Mouse (Mus musculus): ENCODE measurements around the gene Ttll4. TPM values are rescaled to one million over a fixed set of nuclear protein-coding genes. Genes with fewer than 3 reads are reported as not detected.

Ttll4 gene
- polyA plus RNA-seq, 1 experiment from 2014 or later = 49.9 TPM

- H3K4me1 ChIP-seq = peaks cover 3% of the 10 kb centered on the region; the same call in 1 of the 2 replicates
- peaks cover 20% of the 10 kb centered on the region; the same call in 1 of the 2 replicates for H3K36me3 ChIP-seq (replicated peaks)
- H3K27ac ChIP-seq (replicated peaks) = no peak overlapping the region
- H3K9me3 ChIP-seq = no peaks in the 10 kb centered on the region
- DNase-seq (ENCODE audit: low spot score) = no peak
- H3K27me3 ChIP-seq (replicated peaks; ENCODE audit: low read depth, poor library complexity, severe bottlenecking) = no peaks in the 10 kb centered on the region
- no peak overlapping the region for H3K4me3 ChIP-seq
- 89% methylated on average over 12 of the region's 12 CpGs for WGBS
Observed at GRCm38 (mm10) chr1:74736977-74737376, 75.4 kb downstream of the Ttll4 start.

- no peak for DNase-seq (ENCODE audit: low spot score)
- H3K9me3 ChIP-seq = no peaks in the 10 kb centered on the region
- H3K36me3 ChIP-seq (replicated peaks) = peaks cover 20% of the 10 kb centered on the region; the same call in 1 of the 2 replicates
- WGBS = 93% methylated on average over 7 of the region's 7 CpGs
- peaks cover 3% of the 10 kb centered on the region; the same call in 1 of the 2 replicates for H3K4me1 ChIP-seq
- H3K27me3 ChIP-seq (replicated peaks; ENCODE audit: low read depth, poor library complexity, severe bottlenecking) = no peaks in the 10 kb centered on the region
- no peak overlapping the region for H3K4me3 ChIP-seq
- no peak overlapping the region for H3K27ac ChIP-seq (replicated peaks)
Observed at GRCm38 (mm10) chr1:74737500-74737899, 76.0 kb downstream of the Ttll4 start.

DNA sequence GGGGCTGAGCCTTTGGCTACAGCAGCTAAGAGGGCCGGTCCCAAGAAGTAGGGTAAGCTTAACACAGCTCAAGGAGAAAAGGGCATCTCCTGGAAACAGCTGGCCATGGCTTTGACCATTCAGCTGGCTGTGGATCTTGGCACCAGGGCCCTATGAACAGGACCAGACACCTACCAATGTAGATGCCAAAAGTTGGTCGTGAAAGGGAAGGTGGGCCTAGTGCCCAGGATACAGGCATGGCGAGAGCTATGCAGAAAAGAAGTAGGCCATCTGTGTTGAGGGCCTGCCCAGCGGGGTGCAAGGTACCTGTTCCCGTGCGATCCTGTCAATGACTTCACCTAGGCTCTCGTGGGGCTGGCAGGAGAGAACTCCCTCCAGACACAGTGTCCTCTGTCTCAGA is 79.3 kb downstream of the Ttll4 start:
- H3K27me3 ChIP-seq (replicated peaks; ENCODE audit: low read depth, poor library complexity, severe bottlenecking) = no peaks in the 10 kb centered on the region; the same call in 1 of the 2 replicates
- H3K36me3 ChIP-seq (replicated peaks) = peaks cover 18% of the 10 kb centered on the region; the same call in 1 of the 2 replicates
- no peak overlapping the region for H3K4me3 ChIP-seq
- no peaks in the 10 kb centered on the region for H3K9me3 ChIP-seq
- no peaks in the 10 kb centered on the region for H3K4me1 ChIP-seq
- WGBS = 82% methylated on average over 7 of the region's 7 CpGs
- DNase-seq (ENCODE audit: low spot score) = no peak
- H3K27ac ChIP-seq (replicated peaks) = no peak overlapping the region

DNA sequence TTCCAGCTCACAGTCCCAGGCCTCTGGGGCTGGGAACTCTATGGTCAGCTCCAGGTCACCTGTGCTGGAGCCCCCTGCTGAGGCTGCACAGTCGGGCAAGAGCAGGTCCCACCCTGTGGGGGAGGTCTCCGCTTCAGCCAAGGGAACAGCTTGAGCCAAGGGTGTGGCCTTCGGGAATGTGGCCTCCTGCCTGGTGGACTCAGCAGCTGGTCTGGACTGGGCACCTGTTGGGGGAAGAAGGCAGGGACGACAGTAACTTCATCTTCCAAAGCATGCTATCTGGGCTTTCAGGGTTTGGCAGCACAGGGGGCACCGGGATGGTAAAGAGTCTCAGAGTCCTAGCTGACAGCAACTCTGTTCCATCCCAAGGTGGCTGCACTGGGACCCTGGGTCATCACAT is 85.8 kb downstream of the Ttll4 start:
- no peak for DNase-seq (ENCODE audit: low spot score)
- Histone ChIP-seq H3K27ac (replicated peaks) (no peak overlapping the region), H3K36me3 (replicated peaks) (no peaks in the 10 kb centered on the region), H3K27me3 (replicated peaks; ENCODE audit: low read depth, poor library complexity, severe bottlenecking) (peaks cover 50% of the 10 kb centered on the region), H3K4me1 (peaks cover 11% of the 10 kb centered on the region), H3K9me3 (no peaks in the 10 kb centered on the region), H3K4me3 (no peak overlapping the region)
- 72% methylated on average over 5 of the region's 5 CpGs for WGBS

DNA sequence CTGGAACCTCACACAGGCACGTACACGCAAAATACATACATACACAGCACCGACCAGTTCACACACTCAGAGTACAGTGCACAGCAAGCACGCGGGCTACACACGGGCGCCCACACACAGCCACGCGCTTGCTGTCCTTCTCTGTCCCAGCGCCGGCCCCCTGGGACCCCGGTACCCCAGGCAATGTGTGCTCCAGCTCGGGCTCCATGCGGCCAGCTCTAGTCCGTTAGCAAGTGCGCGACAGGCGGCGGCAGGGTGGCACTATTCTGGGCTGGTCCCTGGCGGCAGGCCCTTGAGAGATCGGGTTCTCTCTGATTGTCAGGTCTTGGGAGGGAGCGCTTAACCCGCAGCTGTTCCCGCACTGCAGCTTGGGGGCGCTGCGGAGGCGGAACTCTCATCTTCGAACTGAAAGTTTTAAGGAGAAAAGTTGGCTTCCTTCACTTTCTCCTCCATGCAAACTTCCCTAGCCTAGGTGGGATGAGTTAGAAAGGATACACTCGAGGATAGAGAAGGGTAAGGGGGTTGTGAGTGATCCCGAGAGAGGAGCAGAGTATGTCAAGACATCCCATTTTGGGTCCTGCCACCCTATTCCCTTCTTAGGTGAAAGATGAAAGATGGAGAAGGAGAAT is 87.2 kb downstream of the Ttll4 start, which contains the start of gene Prkag3:
Gene Prkag3, minus strand, starts transcription at position 579 of the 629 bp plus-strand sequence.
- Histone ChIP-seq H3K36me3 (replicated peaks) (no peaks in the 10 kb centered on the region), H3K27me3 (replicated peaks; ENCODE audit: low read depth, poor library complexity, severe bottlenecking) (peaks cover 50% of the 10 kb centered on the region), H3K27ac (replicated peaks) (no peak within 1 kb of the TSS), H3K4me3 (peak within 1 kb of the TSS; percentile 48), H3K9me3 (no peaks in the 10 kb centered on the region), H3K4me1 (peaks cover 15% of the 10 kb centered on the region)
- DNase-seq (ENCODE audit: low spot score) = peak; percentile 64
- WGBS = 11% methylated on average over 30 of the region's 30 CpGs

GRCm38 (mm10) chr1:74749301-74749700 is 87.8 kb downstream of the Ttll4 start:
- H3K4me3 ChIP-seq = no peak overlapping the region
- WGBS = 73% methylated on average over 7 of the region's 7 CpGs
- no peaks in the 10 kb centered on the region for H3K9me3 ChIP-seq
- H3K4me1 ChIP-seq = peaks cover 20% of the 10 kb centered on the region
- H3K27me3 ChIP-seq (replicated peaks; ENCODE audit: low read depth, poor library complexity, severe bottlenecking) = peaks cover 50% of the 10 kb centered on the region
- H3K36me3 ChIP-seq (replicated peaks) = no peaks in the 10 kb centered on the region
- DNase-seq (ENCODE audit: low spot score) = no peak
- H3K27ac ChIP-seq (replicated peaks) = no peak overlapping the region

GRCm38 (mm10) chr1:74750683-74751082 is 89.1 kb downstream of the Ttll4 start:
- WGBS = 81% methylated on average over 4 of the region's 4 CpGs
- DNase-seq (ENCODE audit: low spot score) = no peak
- no peak overlapping the region for H3K27ac ChIP-seq (replicated peaks)
- no peak overlapping the region for H3K4me3 ChIP-seq
- no peaks in the 10 kb centered on the region for H3K9me3 ChIP-seq
- H3K36me3 ChIP-seq (replicated peaks) = no peaks in the 10 kb centered on the region
- H3K27me3 ChIP-seq (replicated peaks; ENCODE audit: low read depth, poor library complexity, severe bottlenecking) = peaks cover 50% of the 10 kb centered on the region
- H3K4me1 ChIP-seq = peaks cover 25% of the 10 kb centered on the region

GRCm38 (mm10) chr1:74752150-74752549 is 90.6 kb downstream of the Ttll4 start:
- H3K4me1 ChIP-seq = peaks cover 25% of the 10 kb centered on the region
- WGBS = 83% methylated on average over 8 of the region's 8 CpGs
- DNase-seq (ENCODE audit: low spot score) = no peak

GRCm38 (mm10) chr1:74752833-74753232 is 91.3 kb downstream of the Ttll4 start:
- no peak overlapping the region for H3K27ac ChIP-seq (replicated peaks)
- WGBS = 94% methylated on average over 3 of the region's 3 CpGs
- peaks cover 34% of the 10 kb centered on the region for H3K27me3 ChIP-seq (replicated peaks; ENCODE audit: low read depth, poor library complexity, severe bottlenecking)
- H3K4me3 ChIP-seq = no peak overlapping the region
- peaks cover 22% of the 10 kb centered on the region for H3K4me1 ChIP-seq
- DNase-seq (ENCODE audit: low spot score) = no peak
- no peaks in the 10 kb centered on the region for H3K36me3 ChIP-seq (replicated peaks)
- no peaks in the 10 kb centered on the region for H3K9me3 ChIP-seq

More at GRCm38 (mm10) chr1:74752150-74752549, 90.6 kb downstream of the Ttll4 start:
- Histone ChIP-seq H3K27me3 (replicated peaks; ENCODE audit: low read depth, poor library complexity, severe bottlenecking) (peaks cover 41% of the 10 kb centered on the region), H3K27ac (replicated peaks) (no peak overlapping the region), H3K4me3 (no peak overlapping the region), H3K36me3 (replicated peaks) (no peaks in the 10 kb centered on the region), H3K9me3 (no peaks in the 10 kb centered on the region)

Other genes starting within 250 kb of the Ttll4 start
- gene Cnot9, start 155.7 kb upstream of the Ttll4 start, polyA plus RNA-seq (2016; fragmentation: Nextera tagmentation; extraction: Ambion mirVana) = 109 and 113 TPM in 2 replicates
- 0.59 and 0.87 TPM in 2 replicates for gene Plcd4, start 118.9 kb upstream of the Ttll4 start, polyA plus RNA-seq (2016; fragmentation: Nextera tagmentation; extraction: Ambion mirVana)
- 45.8 and 47.0 TPM in 2 replicates for gene Usp37, start 117.5 kb upstream of the Ttll4 start, polyA plus RNA-seq (2016; fragmentation: Nextera tagmentation; extraction: Ambion mirVana)
- 9.5 and 10.5 TPM in 2 replicates for gene Zfp142, start 73.5 kb upstream of the Ttll4 start, polyA plus RNA-seq (2016; fragmentation: Nextera tagmentation; extraction: Ambion mirVana)
- 16.1 and 18.1 TPM in 2 replicates for gene Bcs1l, start 73.5 kb upstream of the Ttll4 start, polyA plus RNA-seq (2016; fragmentation: Nextera tagmentation; extraction: Ambion mirVana)
- 35.2 and 39.0 TPM in 2 replicates for gene Rnf25, start 60.3 kb upstream of the Ttll4 start, polyA plus RNA-seq (2016; fragmentation: Nextera tagmentation; extraction: Ambion mirVana)
- 12.4 and 13.1 TPM in 2 replicates for gene Stk36, start 60.3 kb upstream of the Ttll4 start, polyA plus RNA-seq (2016; fragmentation: Nextera tagmentation; extraction: Ambion mirVana)
- gene Cyp27a1, start 51.8 kb downstream of the Ttll4 start, polyA plus RNA-seq (2016; fragmentation: Nextera tagmentation; extraction: Ambion mirVana) = 12.1 and 12.8 TPM in 2 replicates
- 0.11 TPM in 1 of 2 replicates, not detected in the other for gene Prkag3, start 87.5 kb downstream of the Ttll4 start, polyA plus RNA-seq (2016; fragmentation: Nextera tagmentation; extraction: Ambion mirVana)
- 26.5 and 26.6 TPM in 2 replicates for gene Wnt6, start 110.1 kb downstream of the Ttll4 start, polyA plus RNA-seq (2016; fragmentation: Nextera tagmentation; extraction: Ambion mirVana)
- 0.70 and 1.2 TPM in 2 replicates for gene Wnt10a, start 129.8 kb downstream of the Ttll4 start, polyA plus RNA-seq (2016; fragmentation: Nextera tagmentation; extraction: Ambion mirVana)
- 0.21 and 0.39 TPM in 2 replicates for gene Cdk5r2, start 193.2 kb downstream of the Ttll4 start, polyA plus RNA-seq (2016; fragmentation: Nextera tagmentation; extraction: Ambion mirVana)
- gene Fev, start 223.7 kb downstream of the Ttll4 start, polyA plus RNA-seq (2016; fragmentation: Nextera tagmentation; extraction: Ambion mirVana) = not detected in 2 replicates
- not detected in 2 replicates for gene Cryba2, start 231.4 kb downstream of the Ttll4 start, polyA plus RNA-seq (2016; fragmentation: Nextera tagmentation; extraction: Ambion mirVana)

Data from embryonic facial prominence, embryonic 10.5 days (tissue).